Mouse (Mus musculus) intestine, embryonic 15.5 days (tissue): ENCODE results near the gene Ss18l1. TPM values are rescaled to one million over a fixed set of nuclear protein-coding genes. Genes with fewer than 3 reads are reported as not detected.

Source experiments
- ATAC-seq: fragments of 200-750 bp; cut with Nextera tagmentation; 2 replicates; pipeline ENCODE4 v1.8.0; 2017; ENCODE audit warnings: moderate TSS enrichment, moderate library complexity
- H3K27ac ChIP-seq: fragments of 300-500 bp; sonication (generic); 2 replicates; pipeline ENCODE4 v1.5.1; 2015; ENCODE audit warnings: mild to moderate bottlenecking, inconsistent platforms
- H3K27me3 ChIP-seq: fragments of 300-500 bp; sonication (generic); replicated peaks from 2 replicates; pipeline ENCODE4 v1.6.1; 2015; ENCODE audit warnings: inconsistent platforms
- H3K36me3 ChIP-seq: fragments of 300-500 bp; sonication (generic); 2 replicates; pipeline ENCODE4 v1.6.1; 2015; ENCODE audit warnings: inconsistent platforms
- H3K4me1 ChIP-seq: fragments of 300-500 bp; sonication (generic); replicated peaks from 2 replicates; pipeline ENCODE4 v1.6.1; 2015; ENCODE audit warnings: inconsistent platforms
- H3K4me2 ChIP-seq: fragments of 300-500 bp; sonication (generic); replicated peaks from 2 replicates; pipeline ENCODE4 v1.6.1; 2015; ENCODE audit warnings: mild to moderate bottlenecking, inconsistent platforms
- H3K4me3 ChIP-seq: fragments of 300-500 bp; sonication (generic); replicated peaks from 2 replicates; pipeline ENCODE4 v1.5.1; 2015; ENCODE audit warnings: inconsistent platforms
- H3K9ac ChIP-seq: fragments of 300-500 bp; sonication (generic); 2 replicates; pipeline ENCODE4 v1.6.1; 2015; ENCODE audit warnings: inconsistent platforms
- H3K9me3 ChIP-seq: fragments of 300-500 bp; sonication (generic); 2 replicates; pipeline ENCODE4 v1.6.1; 2016; ENCODE audit warnings: inconsistent platforms
- WGBS: fragments of 180-500 bp; shearing (Covaris S2); methylation state at CpG from one replicate; pipeline ENCODE4 v1.1.7; 2015; 5-methylcytosine and 5-hydroxymethylcytosine counted together
- polyA plus RNA-seq: library from polyadenylated mRNA; unstranded; fragments of >200 nt; fragmentation: Nextera tagmentation; extraction: Ambion mirVana; gene quantifications from 2 replicates; pipeline ENCODE4 v1.2.1, GENCODE M21; 2015

Ss18l1 gene
- polyA plus RNA-seq, 1 experiment from 2014 or later: 3.7 TPM

DNA sequence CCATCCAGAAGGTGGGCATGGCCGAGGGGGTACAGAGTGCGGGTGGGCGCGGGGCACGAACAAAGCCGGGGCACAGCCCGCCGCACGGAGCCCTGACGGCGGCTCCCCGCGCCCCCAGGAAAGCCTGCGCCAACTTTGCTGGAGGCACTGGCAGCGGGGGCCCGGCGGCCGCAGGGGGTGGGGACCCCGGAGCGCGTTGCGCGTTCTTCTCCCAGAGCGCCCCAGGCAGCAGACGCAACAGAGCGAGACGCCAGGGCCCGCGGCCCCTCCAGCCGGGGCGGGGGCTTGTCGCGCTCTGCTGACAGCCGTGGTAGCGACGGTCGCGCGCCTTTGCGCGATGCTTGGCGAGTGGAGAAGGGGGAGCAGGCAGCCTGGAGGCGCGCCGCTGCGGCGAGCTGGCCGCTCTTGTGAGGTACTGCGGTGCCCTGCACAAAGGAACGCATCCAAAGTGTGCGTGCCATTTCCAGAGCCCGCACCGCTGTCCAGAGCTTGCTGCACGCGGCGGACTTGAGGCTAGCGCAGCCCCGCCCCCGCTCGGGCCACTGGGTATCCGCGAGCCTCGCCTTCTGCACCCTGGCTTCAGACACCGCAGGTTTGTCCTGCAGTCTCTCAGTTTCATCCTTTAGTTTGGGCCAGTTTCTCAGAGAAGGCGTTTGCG lies 678 bp downstream of the Ss18l1 start:
- H3K36me3 ChIP-seq: peaks cover 11% of the 10 kb centered on the region
- peaks cover 19% of the 10 kb centered on the region for H3K4me1 ChIP-seq
- H3K4me3 ChIP-seq: peak overlapping the region; percentile 99
- WGBS: under 1% methylated on average over 66 of the region's 66 CpGs
- no peaks in the 10 kb centered on the region for H3K27me3 ChIP-seq
- no peaks in the 10 kb centered on the region for H3K9me3 ChIP-seq
- peak overlapping the region; percentile 90 for H3K27ac ChIP-seq
- peak overlapping the region; percentile 94 for H3K4me2 ChIP-seq
- H3K9ac ChIP-seq: peak overlapping the region; percentile 89
- ATAC-seq: peak; percentile 52

DNA sequence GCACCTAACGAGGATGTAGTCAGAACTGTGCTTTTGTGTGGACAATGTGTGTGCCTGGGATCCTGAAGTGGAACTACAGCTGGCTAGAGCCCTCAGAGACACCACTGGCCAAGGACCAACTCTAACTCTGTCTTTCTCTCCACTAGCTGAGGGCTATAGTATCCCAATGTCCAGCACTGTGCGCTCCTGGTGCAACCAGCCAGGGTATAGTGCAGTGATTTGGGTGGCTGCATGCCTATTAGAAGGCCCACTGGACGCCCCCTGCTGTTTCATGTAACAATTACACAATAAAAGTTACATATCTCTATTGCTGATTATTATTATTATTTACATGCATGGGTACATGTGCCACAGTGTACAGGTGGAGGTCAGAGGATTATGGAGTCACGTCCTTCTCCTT lies 3.0 kb downstream of the Ss18l1 start:
- Histone ChIP-seq H3K4me1 (peaks cover 19% of the 10 kb centered on the region), H3K27me3 (no peaks in the 10 kb centered on the region), H3K27ac (no peak overlapping the region), H3K4me2 (no peak overlapping the region), H3K9me3 (no peaks in the 10 kb centered on the region), H3K36me3 (no peaks in the 10 kb centered on the region), H3K4me3 (no peak overlapping the region), H3K9ac (no peak overlapping the region)
- 41% methylated on average over 4 of the region's 4 CpGs for WGBS
- no peak for ATAC-seq

DNA sequence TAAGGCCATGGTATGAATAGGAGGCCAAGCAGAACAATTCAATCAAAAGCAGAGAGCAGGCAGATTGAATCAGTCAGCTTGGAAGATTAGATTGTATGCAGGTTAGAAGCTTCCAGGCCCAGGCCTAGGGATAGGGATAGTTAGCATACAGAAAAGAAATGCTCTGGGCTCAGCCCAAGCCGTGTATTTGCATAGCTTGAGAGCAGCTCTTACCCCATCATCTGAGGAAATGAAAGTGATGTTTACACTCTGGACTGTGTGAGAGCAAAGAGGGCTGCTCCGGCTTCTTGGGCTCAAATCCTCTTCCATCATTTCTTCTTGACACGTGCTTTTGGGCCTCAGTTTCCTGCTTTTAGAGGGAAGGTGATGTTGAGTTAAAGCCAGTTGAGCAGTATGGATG lies 5.3 kb downstream of the Ss18l1 start:
- H3K36me3 ChIP-seq: no peaks in the 10 kb centered on the region
- H3K4me3 ChIP-seq: no peak overlapping the region
- WGBS: 84% methylated on average over 3 of the region's 3 CpGs
- peaks cover 12% of the 10 kb centered on the region for H3K4me1 ChIP-seq
- H3K4me2 ChIP-seq: no peak overlapping the region
- H3K9me3 ChIP-seq: no peaks in the 10 kb centered on the region
- no peak overlapping the region for H3K27ac ChIP-seq
- no peak overlapping the region for H3K9ac ChIP-seq
- no peaks in the 10 kb centered on the region for H3K27me3 ChIP-seq
- ATAC-seq: no peak

DNA sequence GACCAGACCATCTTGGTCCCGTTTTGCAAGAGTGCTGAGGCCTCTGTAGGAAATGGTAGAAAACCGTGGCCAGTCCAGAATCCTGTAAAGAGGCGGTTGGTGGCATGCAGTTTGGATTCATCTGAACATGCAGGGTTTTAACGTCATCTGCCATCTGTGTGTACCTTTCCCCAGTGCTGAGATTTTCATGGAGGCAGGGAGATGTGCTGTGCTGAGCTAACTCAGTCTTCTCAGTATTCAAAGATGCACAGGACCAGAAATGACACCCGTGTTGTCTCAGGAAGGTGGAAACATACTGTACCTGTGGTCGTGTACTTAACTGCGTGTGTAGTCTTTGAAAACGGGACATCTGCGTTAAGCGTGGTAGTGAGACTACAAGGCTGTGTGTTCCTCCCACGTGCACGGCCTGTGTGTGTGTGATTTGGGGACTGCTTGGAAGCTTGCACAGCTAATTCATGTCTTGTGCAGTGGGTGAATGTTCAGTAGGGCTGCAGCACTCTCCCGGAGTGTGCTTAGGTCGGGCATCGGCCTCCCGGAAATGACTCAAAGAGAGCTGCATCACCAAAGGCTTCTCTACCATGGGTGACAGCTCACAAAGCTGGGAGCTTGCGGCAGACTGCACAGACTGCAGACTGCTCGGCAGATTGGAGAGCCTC lies 5.8 kb downstream of the Ss18l1 start:
- no peak overlapping the region for H3K27ac ChIP-seq
- H3K4me2 ChIP-seq: no peak overlapping the region
- H3K4me3 ChIP-seq: no peak overlapping the region
- H3K9me3 ChIP-seq: no peaks in the 10 kb centered on the region
- 92% methylated on average over 18 of the region's 18 CpGs for WGBS
- no peaks in the 10 kb centered on the region for H3K27me3 ChIP-seq
- 0 out of 2 replicates have a peak, but pooled peaks cover 1% of the 10 kb centered on the region for H3K36me3 ChIP-seq
- no peak for ATAC-seq
- no peak overlapping the region for H3K9ac ChIP-seq
- H3K4me1 ChIP-seq: peaks cover 12% of the 10 kb centered on the region

DNA sequence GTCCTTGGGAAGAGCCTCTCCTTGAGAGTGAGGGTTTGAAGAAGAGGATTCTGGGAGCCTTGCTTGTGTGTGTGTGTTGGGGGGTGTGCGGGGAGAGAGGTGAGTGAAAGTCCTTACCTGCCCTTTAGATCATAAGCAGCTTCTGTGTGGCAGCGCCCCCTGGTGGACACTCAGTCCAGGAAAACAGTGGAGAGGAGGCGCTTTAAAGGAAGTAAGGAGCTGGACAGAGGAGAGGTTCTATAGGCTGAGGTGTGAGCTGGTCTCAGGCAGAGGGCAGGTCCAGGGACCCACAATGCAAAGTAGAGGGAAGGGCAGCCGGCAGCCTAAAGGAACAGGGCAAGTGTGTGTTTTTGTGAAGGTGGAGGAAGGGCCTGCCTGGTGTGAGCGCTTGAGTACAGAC lies 8.7 kb downstream of the Ss18l1 start:
- ATAC-seq: peak; percentile 77
- Histone ChIP-seq H3K4me2 (no peak overlapping the region), H3K27ac (no peak overlapping the region), H3K36me3 (peaks cover 8% of the 10 kb centered on the region; the same call in 1 of the 2 replicates), H3K4me3 (no peak overlapping the region), H3K9me3 (no peaks in the 10 kb centered on the region), H3K4me1 (no peaks in the 10 kb centered on the region), H3K9ac (no peak overlapping the region), H3K27me3 (no peaks in the 10 kb centered on the region)
- WGBS: 21% methylated on average over 5 of the region's 5 CpGs

DNA sequence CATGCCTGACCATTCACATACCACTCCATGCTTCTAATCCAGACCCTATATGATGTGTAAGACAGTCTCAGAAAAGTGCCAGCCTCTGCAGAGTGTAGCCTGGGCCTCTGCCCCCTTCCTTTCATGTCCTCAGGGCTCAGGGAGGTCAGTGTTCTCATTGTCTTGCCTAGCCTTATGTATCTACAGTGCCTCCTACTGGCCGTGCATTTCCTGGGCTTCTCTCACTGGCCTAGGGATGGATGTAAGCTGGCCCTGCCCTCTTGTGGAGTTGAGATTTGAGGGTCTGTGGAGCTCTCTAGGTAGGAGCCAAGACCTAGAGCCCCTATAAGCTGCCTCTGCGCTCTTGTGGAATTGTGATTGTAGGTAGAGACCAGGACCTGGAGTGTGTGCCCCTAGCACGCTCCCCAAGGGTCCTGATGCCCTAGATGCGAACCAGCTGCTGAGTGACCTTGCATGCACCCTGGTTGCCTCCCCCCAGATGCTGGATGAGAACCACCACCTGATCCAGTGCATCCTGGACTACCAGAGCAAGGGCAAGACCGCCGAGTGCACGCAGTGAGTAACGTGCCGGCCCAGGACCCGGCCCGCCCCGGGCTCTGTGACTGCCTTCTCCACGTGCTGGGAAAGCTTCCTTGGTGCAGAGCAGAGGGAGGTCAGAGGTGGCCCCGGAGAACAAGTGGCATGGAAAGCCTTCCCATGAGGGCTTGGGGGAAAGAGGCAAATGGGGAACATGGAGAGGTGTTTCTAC lies 9.9 kb downstream of the Ss18l1 start:
- Histone ChIP-seq H3K4me2 (no peak overlapping the region), H3K27me3 (no peaks in the 10 kb centered on the region), H3K4me1 (no peaks in the 10 kb centered on the region), H3K36me3 (peaks cover 8% of the 10 kb centered on the region; the same call in 1 of the 2 replicates), H3K4me3 (no peak overlapping the region), H3K9ac (no peak overlapping the region), H3K27ac (no peak overlapping the region), H3K9me3 (no peaks in the 10 kb centered on the region)
- ATAC-seq: no peak
- WGBS: 92% methylated on average over 14 of the region's 14 CpGs

DNA sequence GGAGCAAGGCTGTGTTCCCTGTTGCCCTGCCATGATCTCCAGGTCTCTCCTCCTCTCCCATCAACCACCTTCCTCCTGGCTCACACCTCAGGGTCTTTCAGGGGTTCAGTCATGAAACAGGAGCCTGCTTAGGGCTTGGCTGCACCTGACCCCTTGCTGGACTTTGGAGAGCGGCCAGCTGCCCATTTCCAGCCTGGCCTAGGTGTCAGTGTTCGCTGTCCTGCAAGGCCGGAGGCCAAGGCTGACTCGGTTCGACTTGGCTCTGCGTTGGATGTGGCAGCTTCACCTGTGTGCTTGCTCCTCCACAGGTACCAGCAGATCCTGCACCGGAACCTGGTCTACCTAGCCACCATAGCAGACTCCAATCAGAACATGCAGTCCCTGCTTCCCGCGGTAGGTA lies 10.7 kb downstream of the Ss18l1 start:
- no peaks in the 10 kb centered on the region for H3K9me3 ChIP-seq
- H3K27ac ChIP-seq: no peak overlapping the region
- 96% methylated on average over 9 of the region's 9 CpGs for WGBS
- no peak overlapping the region for H3K9ac ChIP-seq
- H3K4me2 ChIP-seq: no peak overlapping the region
- peaks cover 12% of the 10 kb centered on the region; the same call in 1 of the 2 replicates for H3K36me3 ChIP-seq
- H3K4me3 ChIP-seq: no peak overlapping the region
- H3K27me3 ChIP-seq: no peaks in the 10 kb centered on the region
- no peak for ATAC-seq
- no peaks in the 10 kb centered on the region for H3K4me1 ChIP-seq

DNA sequence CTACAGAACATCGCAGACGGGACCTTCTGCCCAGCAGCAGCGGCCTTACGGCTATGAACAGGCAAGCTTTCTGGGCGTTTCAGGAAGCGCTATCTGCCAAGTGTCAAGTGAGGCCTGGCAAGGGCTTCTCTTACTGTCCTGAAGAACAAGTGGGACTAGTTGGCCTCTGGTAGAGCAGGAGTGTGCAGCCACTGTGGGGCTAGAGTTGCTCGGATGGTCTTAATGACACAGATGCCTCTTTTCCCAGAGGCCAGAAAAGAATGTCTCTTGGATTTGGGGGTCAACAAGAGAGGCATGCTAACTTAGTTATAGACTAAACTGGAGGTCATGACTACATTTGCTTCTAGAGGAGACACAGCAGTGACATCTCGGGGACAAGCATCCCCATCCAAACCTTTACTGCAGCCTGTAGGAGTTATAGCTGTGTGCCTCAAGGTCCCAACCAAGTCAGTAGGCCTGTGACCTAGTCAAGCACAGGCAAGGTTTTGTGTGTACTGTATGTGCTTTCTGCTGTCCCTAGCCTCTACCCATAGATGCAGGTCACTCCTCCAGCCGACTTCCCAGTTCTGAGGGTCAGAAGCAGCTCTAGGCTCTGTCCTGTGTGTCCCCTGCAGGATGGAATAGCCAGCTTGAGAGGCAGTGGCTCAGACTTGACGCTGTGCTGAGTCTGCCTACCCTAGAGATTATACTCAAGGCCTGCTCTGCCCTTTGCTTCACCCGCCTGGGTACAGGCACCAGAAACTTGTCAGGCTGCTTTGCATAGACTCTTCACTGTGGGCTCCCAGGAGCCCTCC lies 21.2 kb downstream of the Ss18l1 start:
- no peak for ATAC-seq
- 93% methylated on average over 11 of the region's 11 CpGs for WGBS
- peaks cover 22% of the 10 kb centered on the region; the same call in 1 of the 2 replicates for H3K36me3 ChIP-seq

DNA sequence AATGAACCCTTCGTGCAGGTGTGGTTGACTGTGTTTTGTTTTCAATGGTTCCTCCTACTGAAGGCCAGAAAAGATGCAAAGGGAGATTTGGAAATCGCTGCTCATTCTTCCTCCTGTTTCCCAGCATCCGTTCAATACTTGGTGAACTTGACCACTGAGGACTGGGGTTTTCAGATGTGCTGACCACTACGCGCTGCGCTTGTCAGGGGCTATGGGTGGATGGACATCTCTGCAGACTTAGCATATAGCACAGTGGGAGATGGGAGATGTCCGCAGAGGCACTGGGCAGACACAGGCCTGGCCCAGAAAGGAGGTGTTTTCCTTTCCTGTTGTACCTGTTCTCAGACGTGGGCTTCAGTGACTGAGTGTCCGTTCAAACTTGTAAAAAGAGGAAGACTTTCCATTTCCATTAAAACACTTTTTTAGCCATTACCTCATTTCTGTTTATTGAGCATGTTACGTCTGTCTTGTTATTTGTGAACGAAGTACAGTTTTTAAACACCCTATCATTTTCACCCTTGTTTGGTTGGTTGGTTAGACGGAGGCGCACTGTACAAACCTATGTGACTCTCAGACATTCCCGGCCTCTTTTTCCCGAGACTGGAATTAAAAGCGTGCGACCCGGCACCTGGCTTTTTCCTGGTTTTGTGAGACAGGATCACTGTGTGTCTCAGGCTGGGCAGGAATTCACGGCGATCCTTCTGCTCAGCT lies 27.6 kb downstream of the Ss18l1 start:
- peak overlapping the region; percentile 80 for H3K4me2 ChIP-seq
- no peaks in the 10 kb centered on the region for H3K27me3 ChIP-seq
- H3K27ac ChIP-seq: peak overlapping the region; percentile 79
- H3K9ac ChIP-seq: peak overlapping the region; percentile 62
- WGBS: 32% methylated on average over 20 of the region's 20 CpGs
- peak; percentile 34; the same call in 1 of the 2 replicates for ATAC-seq
- H3K36me3 ChIP-seq: peaks cover 3% of the 10 kb centered on the region; the same call in 1 of the 2 replicates
- peaks cover 9% of the 10 kb centered on the region for H3K4me1 ChIP-seq
- peak overlapping the region; percentile 74 for H3K4me3 ChIP-seq
- no peaks in the 10 kb centered on the region for H3K9me3 ChIP-seq

More for the DNA sequence above, 21.2 kb downstream of the Ss18l1 start:
- no peaks in the 10 kb centered on the region for H3K4me1 ChIP-seq
- no peak overlapping the region for H3K4me2 ChIP-seq
- no peak overlapping the region for H3K27ac ChIP-seq
- no peak overlapping the region for H3K4me3 ChIP-seq
- no peaks in the 10 kb centered on the region for H3K27me3 ChIP-seq
- no peak overlapping the region for H3K9ac ChIP-seq
- H3K9me3 ChIP-seq: no peaks in the 10 kb centered on the region

DNA sequence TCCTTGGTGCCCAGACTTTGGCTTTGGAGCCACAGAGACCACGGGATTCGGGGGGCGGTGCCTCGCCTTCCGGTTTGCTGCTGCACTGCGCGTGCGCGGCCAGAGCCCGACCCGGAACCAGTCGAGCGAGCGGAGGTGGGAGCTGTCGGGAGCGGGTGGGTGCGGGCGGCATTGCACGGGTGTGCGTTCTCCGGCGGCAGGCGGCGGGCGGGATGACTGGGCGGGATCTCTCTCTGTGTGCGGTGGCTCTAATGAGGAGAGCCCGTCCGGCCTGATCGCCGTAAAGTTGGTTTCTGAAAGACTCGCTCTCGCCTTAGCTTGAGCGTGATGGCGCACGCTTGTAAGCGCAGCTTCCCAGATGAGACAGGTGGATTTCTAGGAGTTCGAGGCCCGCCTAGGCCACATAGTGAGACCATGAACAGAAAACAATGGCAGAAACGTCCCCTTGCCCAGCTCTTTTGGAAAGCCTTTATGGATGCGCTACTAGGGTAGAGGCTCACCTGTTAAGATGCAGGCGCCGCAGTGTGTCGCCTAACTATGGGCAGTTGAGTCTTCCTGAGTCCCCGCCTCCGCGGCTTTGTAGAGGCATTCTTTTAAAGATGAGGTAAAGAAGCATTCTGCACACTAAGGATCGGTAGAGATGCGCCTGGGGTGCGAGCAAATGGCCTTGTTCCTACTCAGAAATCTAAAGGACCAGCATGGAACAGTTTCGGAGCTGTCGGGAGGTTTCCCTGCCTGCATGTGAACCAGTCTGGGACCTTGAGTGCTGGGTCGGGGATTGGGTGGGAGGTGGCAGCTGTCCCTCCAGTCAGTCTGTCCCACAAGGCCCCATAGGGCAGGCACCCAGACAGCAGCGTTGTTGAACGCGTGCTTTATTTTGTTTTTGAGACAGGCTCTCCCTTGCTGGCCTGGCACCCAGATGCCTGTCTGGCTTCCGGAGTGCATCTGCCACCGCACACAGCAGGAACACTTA lies 28.5 kb downstream of the Ss18l1 start, which contains the start of gene Mtg2:
TSS of gene Mtg2 (plus strand) at position 108 of the 973 bp plus-strand sequence.
- H3K27ac ChIP-seq: peak within 1 kb of the TSS; percentile 79
- H3K9ac ChIP-seq: peak within 1 kb of the TSS; percentile 62
- H3K27me3 ChIP-seq: no peaks in the 10 kb centered on the region
- H3K4me2 ChIP-seq: peak within 1 kb of the TSS; percentile 80
- H3K4me3 ChIP-seq: peak within 1 kb of the TSS; percentile 74
- peaks cover 9% of the 10 kb centered on the region for H3K4me1 ChIP-seq
- ATAC-seq: peak; percentile 98
- peaks cover 3% of the 10 kb centered on the region; the same call in 1 of the 2 replicates for H3K36me3 ChIP-seq
- no peaks in the 10 kb centered on the region for H3K9me3 ChIP-seq
- WGBS: 5% methylated on average over 58 of the region's 58 CpGs
